Mouse (Mus musculus): ENCODE data around the gene Plxna2.

The Plxna2 gene

GRCm38 (mm10) chr1:194815547-194815946, 197.5 kb downstream of the Plxna2 start:
- DNase-seq (ENCODE audit: low read depth, low spot score) = no peak

DNA sequence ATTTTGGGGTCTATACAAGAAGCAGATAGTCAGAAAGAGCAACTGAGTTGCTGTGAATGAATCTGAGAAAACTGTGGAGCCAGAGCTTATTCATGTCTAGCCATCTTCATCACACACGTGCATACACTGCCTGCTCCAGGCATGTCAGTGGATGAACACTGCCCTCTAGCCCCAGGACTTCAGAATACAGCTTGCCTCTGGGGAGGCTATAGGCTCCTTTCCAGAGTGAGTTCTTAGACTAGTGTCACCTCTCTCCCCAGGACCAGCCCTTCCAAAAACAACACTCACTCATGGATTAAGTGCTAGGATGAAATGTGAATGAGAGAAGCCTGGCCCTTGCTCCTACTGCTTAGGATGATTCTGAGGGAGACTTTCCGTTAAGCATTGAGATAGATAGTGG, 198.9 kb downstream of the Plxna2 start:
- peak; percentile 49 for DNase-seq (ENCODE audit: low read depth, low spot score)

- DNase-seq (ENCODE audit: low read depth, low spot score) = no peak
Measured at GRCm38 (mm10) chr1:194820953-194821352, 202.9 kb downstream of the Plxna2 start.

DNA sequence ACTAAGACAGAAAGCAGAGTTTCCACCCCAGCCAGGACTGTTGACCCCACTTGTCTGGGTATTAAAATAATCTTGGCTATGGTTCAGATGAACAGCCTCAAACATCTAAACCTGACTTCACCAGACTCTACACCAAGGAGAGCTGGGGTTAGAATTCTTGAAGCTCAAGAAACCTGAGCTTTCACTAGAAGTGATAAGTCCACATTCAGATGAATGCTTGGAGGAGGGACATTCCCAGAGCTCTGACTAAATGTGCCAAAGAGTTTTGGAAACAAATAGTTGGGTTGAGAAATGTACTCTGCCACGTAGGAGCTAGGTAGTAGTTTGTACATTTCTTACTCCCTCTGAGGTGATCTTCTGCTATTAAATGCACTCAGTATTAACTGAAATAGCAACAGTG, 203.7 kb downstream of the Plxna2 start:
- no peak for DNase-seq (ENCODE audit: low read depth, low spot score)

DNA sequence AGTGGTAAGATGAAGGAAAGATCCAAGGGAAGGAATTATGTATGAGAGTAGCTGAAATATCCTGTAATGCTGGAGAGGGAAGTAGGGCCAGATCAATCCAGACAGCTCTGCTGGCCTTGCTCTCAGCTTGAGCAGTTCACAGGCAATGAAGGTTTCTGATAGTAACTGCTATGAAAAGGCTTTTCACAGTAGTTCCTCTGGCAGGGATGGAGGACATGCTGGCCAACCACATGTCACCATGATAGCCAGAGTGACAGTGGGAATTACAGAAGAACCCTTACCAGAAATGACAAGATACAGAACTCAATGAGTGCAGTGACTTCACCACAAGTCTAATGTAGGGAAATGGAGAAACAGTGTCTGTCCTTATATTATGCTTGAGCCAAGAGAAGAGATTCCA, 210.3 kb downstream of the Plxna2 start:
- no peak for DNase-seq (ENCODE audit: low read depth, low spot score)

GRCm38 (mm10) chr1:194835238-194835637, 217.2 kb downstream of the Plxna2 start:
- no peak for DNase-seq (ENCODE audit: low read depth, low spot score)

DNA sequence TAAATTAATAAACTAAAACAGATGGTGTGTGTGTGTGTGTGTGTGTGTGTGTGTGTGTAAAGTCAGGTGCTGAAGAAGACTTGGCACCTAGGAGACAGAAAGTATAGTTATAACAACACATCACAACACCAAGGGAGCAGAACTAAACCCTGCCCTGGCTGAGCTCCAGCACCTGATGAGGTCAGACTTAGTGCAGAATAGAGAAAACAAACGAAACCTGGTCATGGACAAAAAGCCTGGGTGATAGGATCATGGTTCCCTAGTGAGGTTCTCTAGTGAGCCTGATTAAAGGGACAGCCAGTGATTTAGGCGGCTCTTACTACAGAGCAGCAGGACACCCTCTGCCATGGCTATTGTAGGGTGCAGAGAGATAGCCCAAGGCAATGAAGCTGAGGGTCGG, 218.2 kb downstream of the Plxna2 start:
- no peak for DNase-seq (ENCODE audit: low read depth, low spot score)

DNA sequence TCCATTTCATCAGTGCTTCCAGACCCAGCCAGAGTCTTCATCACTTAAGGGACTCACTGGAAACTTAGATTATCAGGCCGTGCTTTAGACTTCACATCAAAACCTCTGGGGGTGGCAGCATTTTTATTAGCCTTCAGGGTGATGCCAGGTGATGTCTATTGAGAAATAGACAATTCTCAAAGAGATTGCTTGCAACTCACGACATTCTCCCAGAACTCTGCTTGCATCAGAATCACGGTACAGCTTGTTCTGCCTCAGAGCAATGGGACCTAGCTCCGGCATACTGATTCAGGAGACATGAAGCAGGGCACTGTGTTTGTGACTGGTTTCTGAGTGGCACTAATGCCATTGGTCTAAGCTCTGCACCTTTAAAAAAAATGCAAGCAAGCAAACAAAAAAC, 218.7 kb downstream of the Plxna2 start:
- no peak for DNase-seq (ENCODE audit: low read depth, low spot score)

DNA sequence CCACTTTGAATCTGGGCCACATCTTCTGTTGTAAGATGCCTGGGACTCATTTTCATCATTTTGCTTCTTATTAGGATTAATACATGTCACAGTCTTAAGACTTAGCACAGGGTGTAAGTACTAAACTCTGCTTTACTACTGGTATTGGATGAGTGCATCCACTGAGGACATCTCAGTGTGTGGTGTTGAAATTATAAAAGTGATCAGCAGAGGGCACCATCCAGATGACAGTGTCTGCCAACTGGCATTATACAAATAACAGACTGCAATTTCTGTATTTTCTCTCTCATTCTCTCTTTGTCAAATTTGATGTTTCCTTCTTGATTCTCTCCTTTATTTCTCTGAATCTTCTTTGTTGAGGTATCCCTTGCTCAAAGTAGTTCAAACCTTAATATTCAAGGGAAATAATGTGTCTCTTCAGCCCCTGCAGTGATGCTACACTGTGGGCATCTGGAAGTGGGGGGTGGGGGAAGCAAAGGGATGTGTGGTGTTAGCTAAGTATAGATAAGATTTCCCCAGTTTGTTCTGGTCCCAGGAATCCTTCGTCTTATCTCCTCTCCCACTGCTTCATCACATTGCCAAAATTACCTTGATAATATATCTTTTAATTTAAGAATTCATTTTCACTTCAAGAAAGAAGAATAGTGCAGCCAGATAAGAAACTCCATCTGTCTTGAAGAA, 221.4 kb downstream of the Plxna2 start:
- no peak for DNase-seq (ENCODE audit: low read depth, low spot score)

- DNase-seq (ENCODE audit: low read depth, low spot score) = no peak
Measured at GRCm38 (mm10) chr1:194843020-194843419, 225.0 kb downstream of the Plxna2 start.

DNA sequence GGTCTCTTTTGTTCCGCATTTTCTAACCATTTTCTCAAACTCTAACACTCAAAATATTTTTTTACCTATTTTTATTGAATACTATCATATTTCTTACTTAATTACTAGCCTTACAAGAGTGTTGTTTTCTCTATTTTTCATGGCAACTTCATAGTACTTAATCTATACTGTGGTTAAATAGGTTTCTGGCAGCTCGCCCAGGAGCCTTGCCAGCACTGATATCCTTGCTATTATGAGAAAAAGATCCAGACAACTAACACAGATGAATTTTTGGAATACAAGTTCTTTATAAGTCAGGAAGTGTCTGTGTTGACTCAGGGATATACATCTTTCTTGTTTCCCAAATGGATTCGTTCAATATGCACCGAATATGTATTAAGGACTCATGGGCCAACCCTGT, 229.0 kb downstream of the Plxna2 start:
- no peak for DNase-seq (ENCODE audit: low read depth, low spot score)

- DNase-seq (ENCODE audit: low read depth, low spot score) = no peak
Measured at GRCm38 (mm10) chr1:194851242-194852064, 233.4 kb downstream of the Plxna2 start.

GRCm38 (mm10) chr1:194852065-194852358, 234.0 kb downstream of the Plxna2 start:
- DNase-seq (ENCODE audit: low read depth, low spot score) = no peak
